Mouse (Mus musculus): ENCODE data around the gene Myo16. TPM values are rescaled to one million over a fixed set of nuclear protein-coding genes. Genes with fewer than 3 reads are reported as not detected.

Myo16 gene
- total RNA-seq, 2 experiments from 2014 or later = 22.1 to 23.7 TPM

DNA sequence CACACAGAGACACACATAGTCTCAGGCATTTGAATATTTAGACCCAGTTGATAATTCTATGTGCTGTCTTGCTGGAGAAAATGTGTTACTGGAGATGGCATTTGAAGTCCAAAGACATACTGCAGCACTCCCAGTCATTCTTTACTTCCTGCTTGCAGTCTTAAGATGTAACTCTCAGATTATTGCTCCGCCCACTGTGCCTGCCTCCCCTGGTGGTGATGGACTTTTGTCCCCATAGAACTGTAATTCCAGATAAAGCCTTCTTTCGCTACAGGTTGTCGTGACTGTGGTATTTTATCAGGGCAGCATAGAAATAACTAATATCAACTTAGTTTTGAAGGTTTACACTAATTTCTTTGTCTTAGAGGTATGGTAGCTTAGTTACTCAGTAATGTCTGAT, 102.9 kb downstream of the Myo16 start:
- DNase-seq (ENCODE audit: low spot score in 2 of 2) = no peak
- H3K27ac ChIP-seq = no peak overlapping the region
- TF ChIP-seq CTCF (conservative IDR thresholded peaks at IDR 0.05) = no peak
- no peak overlapping the region for H3K4me3 ChIP-seq

DNA sequence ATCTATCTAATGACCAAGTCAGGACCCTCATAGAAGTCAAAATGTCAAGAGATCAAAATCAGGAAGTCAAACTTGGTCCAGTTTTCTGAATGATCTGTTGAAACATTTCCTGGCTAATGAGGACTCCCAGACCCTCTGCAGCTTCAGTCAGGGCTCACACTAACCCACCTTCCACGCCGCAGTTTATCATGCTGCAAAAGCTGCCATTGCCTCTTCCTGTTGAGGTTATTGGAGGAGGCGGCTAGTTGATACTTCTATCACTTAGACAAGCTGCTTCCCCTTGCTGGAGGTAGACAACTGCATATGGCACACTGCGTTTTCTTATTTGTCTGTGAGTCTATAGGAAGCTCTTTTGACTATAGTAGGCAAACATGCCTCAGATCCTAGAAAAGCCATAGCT, 116.4 kb downstream of the Myo16 start:
- Histone ChIP-seq H3K27ac (no peak overlapping the region), H3K4me3 (no peak overlapping the region)
- DNase-seq (ENCODE audit: low spot score in 2 of 2) = no peak
- no peak for TF ChIP-seq CTCF (conservative IDR thresholded peaks at IDR 0.05)

DNA sequence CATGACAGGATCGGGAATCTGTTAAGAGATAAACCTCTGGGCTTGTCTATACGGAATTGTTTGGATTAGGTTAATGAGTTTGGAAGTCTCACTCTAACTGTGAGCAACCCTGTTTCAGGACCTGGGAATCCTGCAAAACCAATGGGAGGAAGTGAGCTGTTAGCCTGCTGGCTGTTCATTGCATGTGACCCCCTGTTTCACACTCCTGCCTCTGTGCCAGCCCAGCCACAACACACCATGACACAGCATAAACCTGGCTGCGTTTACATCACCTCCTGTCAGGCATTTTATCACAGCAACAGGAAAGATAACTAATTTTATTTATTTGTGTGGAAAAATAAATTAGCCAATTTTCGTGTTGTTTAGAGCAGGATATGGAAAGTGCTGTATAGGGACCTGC, 138.9 kb downstream of the Myo16 start:
- no peak for TF ChIP-seq CTCF (conservative IDR thresholded peaks at IDR 0.05)
- Histone ChIP-seq H3K4me3 (no peak overlapping the region), H3K27ac (no peak overlapping the region)
- DNase-seq (ENCODE audit: low spot score in 2 of 2) = no peak

- no peak overlapping the region for H3K4me3 ChIP-seq
- TF ChIP-seq CTCF (conservative IDR thresholded peaks at IDR 0.05) = peak; percentile 73
- DNase-seq (ENCODE audit: low spot score in 2 of 2) = no peak
- H3K27ac ChIP-seq = no peak overlapping the region
Observed at GRCm38 (mm10) chr8:10300797-10301196, 147.1 kb downstream of the Myo16 start.

DNA sequence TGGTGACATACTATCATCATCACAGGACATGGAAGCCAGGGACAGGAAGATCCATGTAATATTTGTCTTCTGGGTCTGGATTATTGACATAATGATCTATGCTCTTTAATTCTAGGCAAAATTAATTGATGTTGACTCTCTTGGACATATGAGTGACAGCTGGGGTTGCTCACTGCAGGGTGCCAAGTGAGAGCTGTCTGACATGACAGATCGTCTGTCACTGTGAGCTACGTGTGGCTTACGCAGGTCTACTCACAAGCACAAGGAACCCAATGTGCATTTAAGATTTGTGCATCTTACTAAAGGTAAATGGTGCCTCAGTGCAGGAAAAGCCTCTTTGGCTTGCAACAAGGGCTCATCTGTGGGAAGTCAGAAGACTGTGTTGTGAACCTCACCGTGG, 149.3 kb downstream of the Myo16 start:
- no peak for TF ChIP-seq CTCF (conservative IDR thresholded peaks at IDR 0.05)
- no peak for DNase-seq (ENCODE audit: low spot score in 2 of 2)
- Histone ChIP-seq H3K27ac (no peak overlapping the region), H3K4me3 (no peak overlapping the region)

DNA sequence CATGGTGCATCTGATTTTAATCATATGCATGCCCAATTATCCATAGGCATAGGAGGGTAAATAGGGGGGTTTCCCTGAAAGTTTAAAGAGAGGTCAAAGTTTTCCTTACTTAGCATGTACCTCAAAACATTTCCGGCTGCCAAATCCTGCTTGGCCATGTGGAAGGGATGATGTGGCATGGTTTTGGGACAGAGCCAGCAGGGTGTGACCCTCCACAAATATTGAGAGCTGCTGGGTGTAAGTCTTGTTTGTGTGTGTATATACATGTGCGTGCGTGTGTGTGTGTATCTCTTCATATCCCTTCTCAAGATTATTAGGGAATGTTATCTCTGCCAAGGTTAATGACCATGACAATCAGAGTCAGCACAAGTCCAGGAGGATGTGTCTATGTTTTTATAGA, 150.3 kb downstream of the Myo16 start:
- TF ChIP-seq CTCF (conservative IDR thresholded peaks at IDR 0.05) = no peak
- DNase-seq (ENCODE audit: low spot score in 2 of 2) = no peak
- Histone ChIP-seq H3K4me3 (no peak overlapping the region), H3K27ac (no peak overlapping the region)

DNA sequence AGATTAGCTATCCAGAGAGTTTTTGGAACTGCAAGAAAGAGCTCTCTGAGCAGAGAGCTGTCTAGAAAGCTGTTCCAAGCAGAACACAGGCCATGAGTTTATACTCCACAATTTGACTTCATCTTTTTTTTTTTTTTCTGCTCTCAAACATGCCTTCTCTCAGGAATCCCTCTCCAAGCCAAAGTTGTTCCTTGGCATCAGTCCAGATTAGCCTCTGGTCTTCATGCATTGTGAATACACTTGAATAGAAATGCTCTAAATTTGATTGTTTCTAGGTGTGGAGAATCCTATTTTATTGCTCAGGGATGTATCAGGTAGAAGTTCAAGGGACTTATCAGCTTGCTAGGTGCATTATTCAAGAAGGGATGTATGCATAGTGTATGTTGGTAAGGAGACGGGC, 151.0 kb downstream of the Myo16 start:
- TF ChIP-seq CTCF (conservative IDR thresholded peaks at IDR 0.05) = no peak
- Histone ChIP-seq H3K4me3 (no peak overlapping the region), H3K27ac (no peak overlapping the region)
- DNase-seq (ENCODE audit: low spot score in 2 of 2) = no peak

GRCm38 (mm10) chr8:10307345-10307744, 153.6 kb downstream of the Myo16 start:
- H3K4me3 ChIP-seq = no peak overlapping the region
- H3K27ac ChIP-seq = no peak overlapping the region
- DNase-seq (ENCODE audit: low spot score in 2 of 2) = no peak
- TF ChIP-seq CTCF (conservative IDR thresholded peaks at IDR 0.05) = no peak

DNA sequence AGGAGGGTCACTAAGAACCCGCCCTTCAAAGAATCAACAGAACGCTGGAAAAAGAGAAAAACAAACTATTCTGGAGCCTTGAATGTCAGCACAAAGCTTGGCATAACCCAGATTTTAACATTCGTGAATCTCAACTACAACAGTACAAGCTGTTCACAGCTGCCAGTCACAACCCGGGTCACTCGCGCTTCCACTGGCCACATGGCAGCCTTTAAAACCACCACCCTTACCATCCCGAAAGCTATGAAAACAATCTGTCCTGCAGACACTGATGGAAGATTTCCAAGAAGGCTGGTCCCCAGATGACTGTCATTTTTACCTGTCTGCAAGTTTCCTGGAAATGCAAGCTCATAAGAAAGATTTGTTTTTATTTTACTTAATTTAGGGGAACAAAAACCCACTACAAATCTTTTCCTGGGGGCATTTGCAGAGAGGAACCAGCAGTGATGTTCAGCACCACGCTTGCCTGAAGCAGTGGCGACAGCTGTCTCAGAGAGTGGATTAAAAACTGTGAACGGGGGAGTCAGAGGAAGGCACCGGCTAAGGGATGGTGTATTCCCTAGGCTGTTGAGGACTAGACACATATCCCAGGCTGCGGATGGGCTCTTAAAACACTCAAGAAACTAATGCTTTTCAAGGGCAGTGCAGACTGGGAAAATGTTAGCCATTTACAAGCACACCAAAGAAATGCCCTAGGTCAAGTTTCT, 154.2 kb downstream of the Myo16 start:
- H3K27ac ChIP-seq = no peak overlapping the region
- TF ChIP-seq CTCF (conservative IDR thresholded peaks at IDR 0.05) = no peak
- DNase-seq (ENCODE audit: low spot score in 2 of 2) = no peak
- H3K4me3 ChIP-seq = no peak overlapping the region

DNA sequence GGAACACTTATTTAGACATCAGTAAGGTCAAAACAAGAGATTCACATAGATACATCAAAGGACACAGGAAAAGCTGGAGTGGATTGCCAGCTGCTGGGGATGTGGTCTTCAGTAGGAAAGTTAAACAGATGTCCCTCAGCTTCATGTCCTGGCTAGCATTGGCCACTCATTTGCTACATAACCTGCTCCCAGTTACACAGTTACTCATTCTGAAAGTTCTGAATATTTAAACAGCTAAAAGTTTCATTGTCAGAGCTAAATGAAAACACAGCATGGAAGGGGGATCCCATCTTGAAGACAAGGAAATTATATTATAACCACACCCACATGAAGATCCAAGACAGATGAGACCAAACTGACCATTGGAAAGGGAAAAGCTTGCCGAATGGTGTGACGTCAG, 156.8 kb downstream of the Myo16 start:
- no peak overlapping the region for H3K27ac ChIP-seq
- no peak for TF ChIP-seq CTCF (conservative IDR thresholded peaks at IDR 0.05)
- no peak for DNase-seq (ENCODE audit: low spot score in 2 of 2)
- H3K4me3 ChIP-seq = no peak overlapping the region

DNA sequence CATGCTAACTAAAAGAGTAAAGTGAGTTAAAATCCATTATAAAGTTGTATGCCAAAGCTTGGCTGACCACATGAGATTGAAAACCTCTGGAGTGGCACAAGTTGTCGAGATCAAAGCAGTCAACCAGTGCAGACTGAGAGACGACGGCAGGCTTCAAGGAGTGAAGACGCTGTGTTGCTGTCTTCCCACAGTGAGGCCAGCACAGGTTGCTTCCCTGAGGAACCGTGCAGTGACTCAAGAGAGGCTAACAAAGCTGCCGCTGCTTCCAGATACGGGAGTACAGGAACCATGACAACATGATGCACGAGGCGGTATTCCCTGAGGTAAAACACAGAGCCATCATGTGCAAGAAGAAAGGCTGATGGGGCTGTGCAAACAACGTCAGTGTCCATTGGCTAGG, 158.6 kb downstream of the Myo16 start:
- no peak for DNase-seq (ENCODE audit: low spot score in 2 of 2)
- H3K27ac ChIP-seq = no peak overlapping the region
- TF ChIP-seq CTCF (conservative IDR thresholded peaks at IDR 0.05) = no peak

GRCm38 (mm10) chr8:10316201-10316600, 162.5 kb downstream of the Myo16 start:
- DNase-seq (ENCODE audit: low spot score in 2 of 2) = no peak
- TF ChIP-seq CTCF (conservative IDR thresholded peaks at IDR 0.05) = no peak
- no peak overlapping the region for H3K4me3 ChIP-seq
- no peak overlapping the region for H3K27ac ChIP-seq

More for the DNA sequence above, 158.6 kb downstream of the Myo16 start:
- no peak overlapping the region for H3K4me3 ChIP-seq

GRCm38 (mm10) chr8:10318103-10318502, 164.4 kb downstream of the Myo16 start:
- Histone ChIP-seq H3K27ac (no peak overlapping the region), H3K4me3 (no peak overlapping the region)
- TF ChIP-seq CTCF (conservative IDR thresholded peaks at IDR 0.05) = no peak
- no peak for DNase-seq (ENCODE audit: low spot score in 2 of 2)

- TF ChIP-seq CTCF (conservative IDR thresholded peaks at IDR 0.05) = no peak
- DNase-seq (ENCODE audit: low spot score in 2 of 2) = peak in 1 of 2 experiments; percentile 8
- Histone ChIP-seq H3K27ac (no peak overlapping the region), H3K4me3 (no peak overlapping the region)
Observed at GRCm38 (mm10) chr8:10350451-10350850, 196.7 kb downstream of the Myo16 start.

Measured in layer of hippocampus, adult 2 months (tissue).